Mouse (Mus musculus): ENCODE measurements around the gene Nkx2-3. TPM values are rescaled to one million over a fixed set of nuclear protein-coding genes. Genes with fewer than 3 reads are reported as not detected.

Gene Nkx2-3
- total and polyA plus RNA-seq, 3 experiments: not detected

DNA sequence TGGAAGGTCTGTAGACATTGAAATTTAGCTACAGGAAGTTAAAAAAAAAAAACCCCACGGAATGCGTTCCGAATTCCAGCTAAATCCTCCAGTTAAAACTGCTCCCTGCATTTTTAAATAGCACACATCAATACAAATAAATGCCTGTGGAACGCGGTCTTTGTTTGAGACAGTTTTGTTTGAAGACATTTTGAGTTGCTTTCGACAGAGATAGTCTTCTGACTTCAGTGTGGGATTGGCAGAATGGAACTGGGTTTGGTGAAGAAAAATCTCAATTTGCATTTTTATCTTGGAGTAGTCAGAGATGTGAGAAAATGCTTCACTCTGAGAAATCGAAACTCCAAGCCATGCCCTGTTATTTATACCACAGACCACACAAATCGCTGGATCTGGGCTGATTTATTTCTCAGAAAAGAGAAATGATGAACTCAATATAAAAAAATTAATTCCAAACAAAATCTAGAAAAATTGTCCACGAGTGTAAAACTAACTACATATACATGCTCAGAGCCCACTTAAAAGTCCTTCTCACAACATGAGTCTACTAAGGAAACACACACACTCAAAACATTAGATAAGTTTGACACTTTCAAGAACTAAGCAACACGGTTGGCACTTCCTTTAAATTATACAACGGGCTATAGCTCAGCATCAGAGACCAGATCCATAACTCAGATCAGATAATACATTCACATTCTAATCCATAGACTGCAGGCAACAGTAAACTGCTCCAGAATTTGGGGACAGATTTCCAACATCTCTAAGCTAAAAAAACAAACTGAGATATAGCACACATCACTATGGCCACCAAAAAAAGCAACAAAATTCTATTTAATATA, 4.1 kb upstream of the Nkx2-3 start:
- H3K4me3 ChIP-seq: no peak overlapping the region
- H3K27ac ChIP-seq: no peak overlapping the region
- no peak overlapping the region for H3K9ac ChIP-seq (ENCODE audit: low read depth, low read length)
- H3K79me2 ChIP-seq (replicated peaks; ENCODE audit: control insufficient read depth, insufficient read depth, low read length): no peaks in the 10 kb centered on the region
- TF ChIP-seq CTCF (IDR thresholded peaks at IDR 0.05) (no peak), EP300 (IDR thresholded peaks at IDR 0.05; ENCODE audit: insufficient read depth, low read depth, low read length) (no peak), POLR2A (IDR thresholded peaks at IDR 0.05; ENCODE audit: insufficient read depth, low read depth, low read length) (no peak)
- intact Hi-C loops (cut with DNase I): no loop called here
- WGBS: 5% methylated on average over 11 of the region's 11 CpGs
- H3K27me3 ChIP-seq (ENCODE audit: control insufficient read depth, insufficient read depth, low read length): peaks cover 44% of the 10 kb centered on the region
- no peak for DNase-seq
- no peaks in the 10 kb centered on the region for H3K4me1 ChIP-seq (ENCODE audit: control insufficient read depth, insufficient read depth, low read length)
- no peaks in the 10 kb centered on the region for H3K36me3 ChIP-seq (ENCODE audit: control insufficient read depth, insufficient read depth, low read length)

DNA sequence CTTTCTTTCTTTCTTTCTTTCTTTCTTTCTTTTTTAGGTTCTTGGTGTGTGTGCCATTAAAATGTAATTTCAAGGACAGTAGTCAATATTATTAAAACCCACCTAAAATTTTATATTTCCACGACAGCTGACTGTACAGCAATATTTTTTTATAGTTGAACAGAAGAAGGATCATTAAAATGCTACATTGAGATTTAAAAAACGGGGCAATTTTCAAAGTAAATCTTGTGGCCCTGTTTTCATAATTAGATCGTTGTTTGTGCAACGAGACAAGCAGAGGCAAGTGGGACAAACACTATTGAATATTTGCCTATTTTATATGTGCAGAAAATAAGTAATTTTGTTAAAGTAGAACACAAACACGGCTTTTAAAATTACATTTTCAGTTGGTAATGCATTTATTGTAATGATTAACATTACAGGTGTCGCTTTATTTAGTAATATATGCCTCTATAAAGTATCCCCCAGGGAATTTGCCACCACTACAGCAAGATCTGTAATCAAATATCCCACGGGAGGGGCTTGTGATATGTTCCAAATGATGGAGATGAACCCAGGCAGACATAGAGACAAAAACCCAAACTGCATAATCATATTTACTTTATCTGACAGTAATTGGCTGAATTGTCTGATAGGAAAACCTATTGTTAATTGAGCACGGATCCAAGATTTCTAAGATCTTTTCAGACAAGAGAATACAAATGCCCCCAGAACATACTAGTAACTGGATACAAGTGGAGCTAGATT, 3.2 kb upstream of the Nkx2-3 start:
- DNase-seq: no peak
- H3K4me1 ChIP-seq (ENCODE audit: control insufficient read depth, insufficient read depth, low read length): no peaks in the 10 kb centered on the region
- no peaks in the 10 kb centered on the region for H3K36me3 ChIP-seq (ENCODE audit: control insufficient read depth, insufficient read depth, low read length)
- peaks cover 42% of the 10 kb centered on the region for H3K27me3 ChIP-seq (ENCODE audit: control insufficient read depth, insufficient read depth, low read length)
- TF ChIP-seq POLR2A (IDR thresholded peaks at IDR 0.05; ENCODE audit: insufficient read depth, low read depth, low read length): no peak
- no peak for TF ChIP-seq EP300 (IDR thresholded peaks at IDR 0.05; ENCODE audit: insufficient read depth, low read depth, low read length)
- no peak for TF ChIP-seq CTCF (IDR thresholded peaks at IDR 0.05)
- 16% methylated on average over 8 of the region's 8 CpGs for WGBS
- H3K79me2 ChIP-seq (replicated peaks; ENCODE audit: control insufficient read depth, insufficient read depth, low read length): no peaks in the 10 kb centered on the region
- no peak overlapping the region for H3K4me3 ChIP-seq
- intact Hi-C loops (cut with DNase I): no loop called here
- no peak overlapping the region for H3K27ac ChIP-seq
- no peak overlapping the region for H3K9ac ChIP-seq (ENCODE audit: low read depth, low read length)

- Histone ChIP-seq H3K36me3 (ENCODE audit: control insufficient read depth, insufficient read depth, low read length) (no peaks in the 10 kb centered on the region), H3K4me1 (ENCODE audit: control insufficient read depth, insufficient read depth, low read length) (no peaks in the 10 kb centered on the region), H3K27me3 (ENCODE audit: control insufficient read depth, insufficient read depth, low read length) (peaks cover 45% of the 10 kb centered on the region), H3K4me3 (no peak overlapping the region), H3K27ac (no peak overlapping the region), H3K9ac (ENCODE audit: low read depth, low read length) (no peak overlapping the region), H3K79me2 (replicated peaks; ENCODE audit: control insufficient read depth, insufficient read depth, low read length) (no peaks in the 10 kb centered on the region)
- DNase-seq: no peak
- intact Hi-C loops (cut with DNase I): loop anchor here (5.0 kb wide), 1 partner anchor 82 kb away; no protein-coding TSS in a partner anchor
- 8% methylated on average over 25 of the region's 25 CpGs for WGBS
- TF ChIP-seq EP300 (IDR thresholded peaks at IDR 0.05; ENCODE audit: insufficient read depth, low read depth, low read length) (no peak), POLR2A (IDR thresholded peaks at IDR 0.05; ENCODE audit: insufficient read depth, low read depth, low read length) (no peak), CTCF (IDR thresholded peaks at IDR 0.05) (no peak)
Observed at GRCm38 (mm10) chr19:43609458-43610330, 2.4 kb upstream of the Nkx2-3 start.

- 7% methylated on average over 32 of the region's 32 CpGs for WGBS
- H3K27me3 ChIP-seq (ENCODE audit: control insufficient read depth, insufficient read depth, low read length): peaks cover 48% of the 10 kb centered on the region
- H3K4me3 ChIP-seq: no peak overlapping the region
- no peaks in the 10 kb centered on the region for H3K36me3 ChIP-seq (ENCODE audit: control insufficient read depth, insufficient read depth, low read length)
- no peak for DNase-seq
- TF ChIP-seq EP300 (IDR thresholded peaks at IDR 0.05; ENCODE audit: insufficient read depth, low read depth, low read length) (no peak), POLR2A (IDR thresholded peaks at IDR 0.05; ENCODE audit: insufficient read depth, low read depth, low read length) (no peak), CTCF (IDR thresholded peaks at IDR 0.05) (no peak)
- no peaks in the 10 kb centered on the region for H3K79me2 ChIP-seq (replicated peaks; ENCODE audit: control insufficient read depth, insufficient read depth, low read length)
- H3K4me1 ChIP-seq (ENCODE audit: control insufficient read depth, insufficient read depth, low read length): no peaks in the 10 kb centered on the region
- H3K27ac ChIP-seq: no peak overlapping the region
- intact Hi-C loops (cut with DNase I): loop anchor here (5.0 kb wide), 1 partner anchor 83 kb away; no protein-coding TSS in a partner anchor
- no peak overlapping the region for H3K9ac ChIP-seq (ENCODE audit: low read depth, low read length)
Observed at GRCm38 (mm10) chr19:43610341-43610848, 1.7 kb upstream of the Nkx2-3 start.

- no peaks in the 10 kb centered on the region for H3K36me3 ChIP-seq (ENCODE audit: control insufficient read depth, insufficient read depth, low read length)
- H3K27me3 ChIP-seq (ENCODE audit: control insufficient read depth, insufficient read depth, low read length): peaks cover 53% of the 10 kb centered on the region
- H3K79me2 ChIP-seq (replicated peaks; ENCODE audit: control insufficient read depth, insufficient read depth, low read length): no peaks in the 10 kb centered on the region
- 40% methylated on average over 8 of the region's 8 CpGs for WGBS
- TF ChIP-seq POLR2A (IDR thresholded peaks at IDR 0.05; ENCODE audit: insufficient read depth, low read depth, low read length) (no peak), CTCF (IDR thresholded peaks at IDR 0.05) (no peak), EP300 (IDR thresholded peaks at IDR 0.05; ENCODE audit: insufficient read depth, low read depth, low read length) (no peak)
- H3K9ac ChIP-seq (ENCODE audit: low read depth, low read length): no peak overlapping the region
- no peaks in the 10 kb centered on the region; the same call in 1 of the 2 replicates for H3K4me1 ChIP-seq (ENCODE audit: control insufficient read depth, insufficient read depth, low read length)
- H3K27ac ChIP-seq: no peak overlapping the region
- intact Hi-C loops (cut with DNase I): loop anchor here (5.0 kb wide), 1 partner anchor 84 kb away; no protein-coding TSS in a partner anchor
- DNase-seq: no peak
- no peak overlapping the region for H3K4me3 ChIP-seq
Observed at GRCm38 (mm10) chr19:43611110-43611509, 1.0 kb upstream of the Nkx2-3 start.

Data from heart, adult 2 months (tissue).